Mouse (Mus musculus): ENCODE measurements at regions not wholly inside any gene's neighbourhood (a gene's known extent, or its start where the extent isn't known, plus 50 kb on each side); places are given as distances from the start of the nearest gene placed in this dataset.
A peak's percentile ranks its signal among the peaks of the same experiment; 100 is the strongest.

GRCm38 (mm10) chr8:75353786-75354185 is 52.6 kb downstream of the Gm10358 start:
- no peak for DNase-seq (ENCODE audit: low read depth, low spot score)

- no peak for DNase-seq (ENCODE audit: low read depth, low spot score)
These were observed 56.2 kb downstream of the Gm10358 start for GRCm38 (mm10) chr8:75350141-75350540.

GRCm38 (mm10) chr8:75348047-75348446 is 58.3 kb downstream of the Gm10358 start:
- no peak for DNase-seq (ENCODE audit: low read depth, low spot score)

GRCm38 (mm10) chr8:75320614-75321013 is 85.8 kb downstream of the Gm10358 start:
- no peak for DNase-seq (ENCODE audit: low read depth, low spot score)

- no peak for DNase-seq (ENCODE audit: low read depth, low spot score)
These were observed 87.9 kb downstream of the Gm10358 start for GRCm38 (mm10) chr8:75318526-75318925.

GRCm38 (mm10) chr8:75315886-75316285 is 90.5 kb downstream of the Gm10358 start:
- DNase-seq (ENCODE audit: low read depth, low spot score): peak; percentile 34

GRCm38 (mm10) chr8:75309463-75309862 is 95.7 kb downstream of the Rasd2 start:
- no peak for DNase-seq (ENCODE audit: low read depth, low spot score)

GRCm38 (mm10) chr8:75291921-75292320 is 78.2 kb downstream of the Rasd2 start:
- no peak for DNase-seq (ENCODE audit: low read depth, low spot score)

GRCm38 (mm10) chr8:75289933-75290332 is 76.2 kb downstream of the Rasd2 start:
- no peak for DNase-seq (ENCODE audit: low read depth, low spot score)
